Comparison of ENCODE assay signal across 11 mouse cellular contexts in genomic region chr5:122585546-122585945, GRCm38 (mm10). TPM values are rescaled to one million over a fixed set of nuclear protein-coding genes. Genes with fewer than 3 reads are reported as not detected.
A peak's percentile ranks its signal among the peaks of the same experiment; 100 is the strongest.
DNase-seq lines count a peak whose midpoint lies in the region; ATAC-seq and TF ChIP-seq lines count a peak whose summit lies in the region.
"Had no signal": no experiment of that assay in that cellular context is flagged by ENCODE, and none has a peak within 500 bp of the region (broad histone marks: within the 10 kb centered on the region; RNA-seq: fewer than 3 reads in every experiment).

No protein-coding gene starts in this region.

- no peak overlapping the region for H3K9ac ChIP-seq in heart, adult 2 months (ENCODE audit: low read depth, low read length)
- H3K9ac ChIP-seq: liver, embryonic 14.5 days had no signal

- intact Hi-C loops in heart, adult 2 months (cut with DNase I) = no loop called here
- intact Hi-C loops in heart, postnatal 25 days (cut with DNase I) = no loop called here
- intact Hi-C loops in left cerebral cortex, postnatal 25 days (cut with DNase I) = loop anchor here (1.0 to 2.0 kb wide), 3 partner anchors 19 to 83 kb away; partner anchors contain the start of gene Atp2a2

- no peak overlapping the region for H3K4me3 ChIP-seq in heart, adult 2 months

- DNase-seq in heart, adult 2 months = peak in 1 of 2 experiments; percentile 48
- no peak for DNase-seq in heart, postnatal 25 days (ENCODE audit: low spot score)
- peak; percentile 2 for DNase-seq in MEL-GATA-1-ER (ENCODE audit: extremely low read depth, low read depth)
- peak; percentile 60 to 96 for DNase-seq in left cerebral cortex, postnatal 25 days (ENCODE audit: low spot score in 2 of 2)
- DNase-seq in kidney, postnatal 25 days = no peak
- DNase-seq: cerebellum, postnatal 14 days had no signal

- H3K27ac ChIP-seq in heart, adult 2 months = peak overlapping the region; percentile 63
- H3K27ac ChIP-seq: liver, embryonic 14.5 days had no signal

- no peak for TF ChIP-seq EP300 in heart, adult 2 months (IDR thresholded peaks at IDR 0.05; ENCODE audit: insufficient read depth, low read depth, low read length)

- TF ChIP-seq POLR2A in heart, adult 2 months (IDR thresholded peaks at IDR 0.05; ENCODE audit: insufficient read depth, low read depth, low read length) = no peak

- no peak for TF ChIP-seq CTCF in heart, adult 2 months (IDR thresholded peaks at IDR 0.05)

- no peaks in the 10 kb centered on the region for H3K79me2 ChIP-seq in heart, adult 2 months (replicated peaks; ENCODE audit: control insufficient read depth, insufficient read depth, low read length)

- H3K4me1 ChIP-seq in heart, adult 2 months (ENCODE audit: control insufficient read depth, insufficient read depth, low read length) = peaks cover 2% of the 10 kb centered on the region; the same call in 1 of the 2 replicates

- 60% methylated on average over 9 of the region's 9 CpGs for WGBS in heart, adult 2 months

- peak; percentile 86 for ATAC-seq in frontal cortex, adult (ENCODE audit: low TSS enrichment)
- no peak for ATAC-seq in activated CD4-positive, CD25-positive, alpha-beta regulatory T cell, adult 4 months
- ATAC-seq: inflammation-experienced regulatory T-cells, adult 6 months; midbrain, embryonic 16.5 days had no signal

- H3K27me3 ChIP-seq in heart, adult 2 months (ENCODE audit: control insufficient read depth, insufficient read depth, low read length) = no peaks in the 10 kb centered on the region

- no peaks in the 10 kb centered on the region for H3K36me3 ChIP-seq in heart, adult 2 months (ENCODE audit: control insufficient read depth, insufficient read depth, low read length)

RNA-seq across cellular contexts. Expression of gene Ift81, which starts 28.8 kb away (rescaled TPM):
- total RNA-seq in heart, adult 2 months (2021) = 10 to 100 TPM; 78.1 to 97.0 TPM
- 11.4 and 25.3 TPM in 2 replicates for polyA plus RNA-seq in heart, adult 2 months (2012; rRNA removed)
- total RNA-seq in heart, postnatal 25 days (2021) = 10 to 100 TPM; 67.4 to 68.3 TPM
- total RNA-seq in left cerebral cortex, postnatal 25 days (2021) = 10 to 100 TPM; 39.5 to 40.1 TPM
- polyA plus RNA-seq in activated CD4-positive, CD25-positive, alpha-beta regulatory T cell, adult 4 months (2017; shearing (Covaris generic)) = 1 to 10 TPM; 2.1 to 6.2 TPM

RNA-seq across cellular contexts. Expression of gene P2rx7, which starts 58.2 kb away (rescaled TPM):
- 1 to 10 TPM; 2.8 to 3.1 TPM for total RNA-seq in heart, adult 2 months (2021)
- 7.2 and 7.4 TPM in 2 replicates for polyA plus RNA-seq in heart, adult 2 months (2012; rRNA removed)
- total RNA-seq in heart, postnatal 25 days (2021) = 1 to 10 TPM; 3.2 to 3.9 TPM
- 1 to 10 TPM; 7.9 to 8.3 TPM for total RNA-seq in left cerebral cortex, postnatal 25 days (2021)
- 10 to 100 TPM; 62.3 to 85.8 TPM for polyA plus RNA-seq in activated CD4-positive, CD25-positive, alpha-beta regulatory T cell, adult 4 months (2017; shearing (Covaris generic))

Comparison
In these comparisons a context has a peak if more than half of its experiments do, and no peak if none do; other contexts are left out.
1. DNase-seq: peak in MEL-GATA-1-ER (single experiment) and left cerebral cortex, postnatal 25 days (2 of 2); none in heart, postnatal 25 days (single experiment) and kidney, postnatal 25 days (0 of 2).